Mouse (Mus musculus) forebrain, embryonic 16.5 days (tissue): Measurements from ENCODE around the gene Sorcs1. TPM values are rescaled to one million over a fixed set of nuclear protein-coding genes. Genes with fewer than 3 reads are reported as not detected.

Experiments used
- ATAC-seq: fragments of 200-750 bp; cut with Nextera tagmentation; 2 replicates; pipeline ENCODE4 v1.8.0; 2017; ENCODE audit warnings: mild to moderate bottlenecking, moderate library complexity
- H3K27ac ChIP-seq: fragments of 300-500 bp; sonication (generic); 2 replicates; pipeline ENCODE4 v1.5.1; 2014; ENCODE audit warnings: low read length, control low read depth
- H3K27me3 ChIP-seq: fragments of 300-500 bp; sonication (generic); replicated peaks from 2 replicates; pipeline ENCODE4 v1.6.1; 2014; ENCODE audit warnings: low read length; ENCODE audit not compliant: control insufficient read depth, insufficient read depth
- H3K36me3 ChIP-seq: fragments of 300-500 bp; sonication (generic); 2 replicates; pipeline ENCODE4 v1.6.1; 2014; ENCODE audit not compliant: control insufficient read depth, insufficient read depth
- H3K4me1 ChIP-seq: fragments of 300-500 bp; sonication (generic); replicated peaks from 2 replicates; pipeline ENCODE4 v1.6.1; 2014; ENCODE audit warnings: low read length; ENCODE audit not compliant: control insufficient read depth, insufficient read depth
- H3K4me2 ChIP-seq: fragments of 300-500 bp; sonication (generic); 2 replicates; pipeline ENCODE4 v1.6.1; 2014; ENCODE audit warnings: mild to moderate bottlenecking, low read length, control low read depth
- H3K4me3 ChIP-seq: fragments of 300-500 bp; sonication (generic); replicated peaks from 2 replicates; pipeline ENCODE4 v1.5.1; 2014; ENCODE audit warnings: mild to moderate bottlenecking, low read length, control low read depth
- H3K9ac ChIP-seq: fragments of 300-500 bp; sonication (generic); replicated peaks from 2 replicates; pipeline ENCODE4 v1.6.1; 2014; ENCODE audit warnings: low read depth, low read length, control low read depth
- H3K9me3 ChIP-seq: fragments of 300-500 bp; sonication (generic); 2 replicates; pipeline ENCODE4 v1.6.1; 2016; ENCODE audit warnings: low read length; ENCODE audit not compliant: control insufficient read depth
- WGBS: fragments of 180-500 bp; shearing (Covaris S2); extraction: QIAGEN DNeasy Blood & Tissue Kit; methylation state at CpG from one replicate; pipeline ENCODE4 v1.1.7; 2014; 5-methylcytosine and 5-hydroxymethylcytosine counted together
- polyA plus RNA-seq: library from polyadenylated mRNA; unstranded; fragments of >200 nt; fragmentation: Nextera tagmentation; extraction: Ambion mirVana; gene quantifications from 2 replicates; pipeline ENCODE4 v1.2.1, GENCODE M21; 2015

Sorcs1 gene
- polyA plus RNA-seq: 8.9 and 10.5 TPM in 2 replicates

DNA sequence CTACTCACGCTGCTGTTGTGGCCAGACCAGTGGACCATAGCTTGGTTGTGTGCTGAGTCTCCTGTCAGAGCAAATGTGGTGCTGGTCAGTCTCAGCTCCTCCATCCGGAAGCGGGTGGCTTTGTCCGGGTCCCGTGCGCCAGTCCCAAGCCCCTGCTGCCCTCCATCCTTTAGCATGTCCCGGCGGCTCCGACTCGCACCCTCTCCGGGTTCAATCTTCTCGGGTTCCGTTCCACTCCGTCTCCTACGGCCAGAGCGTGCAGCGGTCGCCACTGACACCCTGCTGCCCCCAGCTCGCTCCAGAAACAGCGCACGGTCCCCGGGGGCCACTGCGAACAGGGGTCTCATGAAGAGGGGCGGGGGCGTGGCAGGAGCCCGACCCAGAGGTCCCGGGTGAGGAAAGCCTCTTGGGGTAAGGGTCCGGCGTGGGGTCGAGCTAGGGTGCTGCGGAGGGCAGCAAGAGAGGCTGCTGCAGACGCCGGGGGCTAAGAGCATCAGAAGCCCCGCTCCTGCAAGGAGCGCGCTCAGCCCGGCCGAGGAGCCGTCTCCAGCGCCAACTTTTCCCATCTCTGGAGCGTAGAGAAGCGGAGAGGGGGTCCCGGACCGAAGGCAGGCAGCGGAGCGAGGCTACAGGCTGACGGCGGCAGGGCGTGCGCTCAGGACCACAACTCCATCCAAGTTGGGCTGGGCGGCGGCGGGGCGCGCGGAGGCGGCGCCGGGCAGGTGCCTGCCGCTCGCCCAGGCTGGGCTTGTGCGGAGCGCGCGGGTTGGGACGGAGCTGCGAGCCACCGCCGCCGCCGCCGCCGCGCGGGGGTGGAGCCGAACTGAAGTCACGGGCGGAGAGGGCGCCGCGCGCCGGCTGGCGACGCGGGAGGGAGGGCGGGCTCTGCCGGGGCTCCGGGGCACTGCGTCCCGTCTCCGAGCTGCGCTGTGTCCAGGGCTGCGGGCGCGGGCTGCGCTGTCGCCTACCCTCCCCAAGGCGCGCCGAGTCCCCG lies at the start of gene Sorcs1:
Gene Sorcs1 (minus strand): TSS at position 744 of the 994 bp plus-strand sequence.
- peak; percentile 96 for ATAC-seq
- Histone ChIP-seq H3K27ac (peak within 1 kb of the TSS; percentile 60), H3K27me3 (no peaks in the 10 kb centered on the region; the same call in 1 of the 2 replicates), H3K9ac (peak within 1 kb of the TSS; percentile 74), H3K36me3 (no peaks in the 10 kb centered on the region), H3K4me1 (peaks cover 15% of the 10 kb centered on the region), H3K4me2 (peak within 1 kb of the TSS; percentile 100), H3K4me3 (peak within 1 kb of the TSS; percentile 76), H3K9me3 (no peaks in the 10 kb centered on the region)
- WGBS: under 1% methylated on average over 87 of the region's 102 CpGs

DNA sequence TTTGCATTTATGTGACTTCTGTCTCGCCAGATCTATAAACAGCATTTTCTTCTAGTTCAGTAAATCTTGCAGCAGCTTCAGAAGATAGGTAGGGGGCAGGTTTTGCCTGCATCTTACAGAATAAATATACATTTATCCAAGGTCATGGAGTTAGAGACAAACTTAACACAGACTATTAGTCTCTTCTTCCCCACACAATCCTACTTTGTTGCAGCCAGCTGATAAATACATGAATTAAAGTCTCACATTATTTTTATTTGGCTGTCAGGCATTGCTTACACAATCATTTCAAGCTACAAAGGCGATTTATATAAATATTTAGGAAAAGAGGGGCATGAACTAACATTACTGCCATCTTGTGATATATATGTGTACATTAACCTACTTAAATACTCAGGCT lies 4.8 kb upstream of the Sorcs1 start:
- no peaks in the 10 kb centered on the region for H3K36me3 ChIP-seq
- WGBS: 78% methylated on average over 2 of the region's 2 CpGs
- H3K9me3 ChIP-seq: no peaks in the 10 kb centered on the region

DNA sequence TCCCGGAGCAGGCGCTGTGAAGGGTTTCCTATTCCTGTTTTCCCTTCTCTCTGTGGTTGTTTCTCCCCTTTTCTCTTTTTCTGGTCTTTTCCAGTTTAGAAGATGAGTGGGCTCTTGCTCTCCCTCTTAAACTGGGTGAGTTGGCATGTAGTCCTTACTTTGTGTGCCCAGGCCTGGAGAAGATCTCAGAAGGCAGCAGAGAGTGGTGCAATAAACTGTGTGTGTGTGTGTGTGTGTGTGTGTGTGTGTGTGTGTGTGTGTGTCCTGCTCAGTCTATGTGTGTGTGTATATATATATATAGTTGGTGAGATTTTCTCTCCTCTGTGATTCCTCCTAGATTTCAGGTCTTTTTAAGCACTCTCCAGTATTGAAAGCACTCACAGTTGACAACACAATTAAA lies 500 bp upstream of the Sorcs1 start:
- H3K4me3 ChIP-seq: peak overlapping the region; percentile 76
- no peaks in the 10 kb centered on the region for H3K36me3 ChIP-seq
- peak overlapping the region; percentile 74 for H3K9ac ChIP-seq
- H3K27me3 ChIP-seq: no peaks in the 10 kb centered on the region; the same call in 1 of the 2 replicates
- H3K4me2 ChIP-seq: peak overlapping the region; percentile 100
- 0% methylated on average over 2 of the region's 2 CpGs for WGBS
- H3K4me1 ChIP-seq: peaks cover 15% of the 10 kb centered on the region
- ATAC-seq: peak; percentile 21; the same call in 1 of the 2 replicates
- no peaks in the 10 kb centered on the region for H3K9me3 ChIP-seq
- peak overlapping the region; percentile 60 for H3K27ac ChIP-seq

More for the DNA sequence above, 4.8 kb upstream of the Sorcs1 start:
- H3K4me1 ChIP-seq: no peaks in the 10 kb centered on the region
- no peaks in the 10 kb centered on the region; the same call in 1 of the 2 replicates for H3K27me3 ChIP-seq
- no peak for ATAC-seq
- H3K27ac ChIP-seq: no peak overlapping the region
- H3K9ac ChIP-seq: no peak overlapping the region
- no peak overlapping the region for H3K4me3 ChIP-seq
- H3K4me2 ChIP-seq: no peak overlapping the region

DNA sequence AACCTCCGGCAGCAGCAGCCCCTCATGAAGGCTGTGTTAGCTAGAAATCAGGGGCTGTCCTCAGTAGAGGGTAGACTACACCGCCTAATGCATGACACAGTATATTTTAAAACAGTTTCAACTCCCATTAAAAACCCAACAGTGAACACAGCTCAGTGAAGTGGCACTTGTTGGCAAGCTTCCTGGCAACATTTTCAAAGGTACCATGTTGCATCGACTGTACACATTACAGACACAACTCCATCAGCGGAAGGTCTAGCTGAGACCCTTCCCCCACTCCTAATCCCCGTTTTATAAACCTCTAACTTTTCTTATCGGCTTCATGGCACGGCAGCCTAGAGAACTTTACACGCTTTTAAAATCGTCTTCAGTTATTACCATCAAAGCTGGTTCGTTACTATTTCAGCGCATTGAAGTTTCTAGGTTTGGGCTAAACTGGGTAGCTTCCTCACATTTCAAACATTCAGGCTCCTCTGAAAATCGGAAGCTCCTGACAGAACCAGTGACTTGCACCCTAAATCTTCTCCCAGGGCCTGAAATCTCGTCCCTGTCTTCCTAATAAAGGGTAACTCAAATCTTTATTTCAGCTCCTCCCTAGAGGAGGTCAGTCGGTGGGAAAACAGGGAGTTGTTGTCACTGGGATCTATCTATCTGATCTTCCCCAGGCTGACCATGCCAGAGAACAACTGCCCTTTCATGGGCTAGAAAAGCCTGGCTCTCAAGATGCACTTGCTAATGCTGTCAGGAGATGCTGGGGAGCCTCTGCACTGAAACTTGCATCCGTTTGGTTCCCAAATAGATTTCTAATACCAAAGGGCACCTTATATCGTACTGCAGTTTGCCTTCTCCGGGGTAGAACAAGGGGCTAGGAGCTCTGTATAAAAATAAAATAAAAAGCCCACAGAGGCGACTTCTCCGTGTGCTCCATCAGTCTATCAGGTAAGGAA lies 1.6 kb downstream of the Sorcs1 start:
- no peaks in the 10 kb centered on the region for H3K36me3 ChIP-seq
- 11% methylated on average over 19 of the region's 19 CpGs for WGBS
- peaks cover 15% of the 10 kb centered on the region for H3K4me1 ChIP-seq
- no peak for ATAC-seq
- peak overlapping the region; percentile 76 for H3K4me3 ChIP-seq
- peak overlapping the region; percentile 100 for H3K4me2 ChIP-seq
- peak overlapping the region; percentile 74 for H3K9ac ChIP-seq
- H3K9me3 ChIP-seq: no peaks in the 10 kb centered on the region
- no peaks in the 10 kb centered on the region for H3K27me3 ChIP-seq
- H3K27ac ChIP-seq: no peak overlapping the region

DNA sequence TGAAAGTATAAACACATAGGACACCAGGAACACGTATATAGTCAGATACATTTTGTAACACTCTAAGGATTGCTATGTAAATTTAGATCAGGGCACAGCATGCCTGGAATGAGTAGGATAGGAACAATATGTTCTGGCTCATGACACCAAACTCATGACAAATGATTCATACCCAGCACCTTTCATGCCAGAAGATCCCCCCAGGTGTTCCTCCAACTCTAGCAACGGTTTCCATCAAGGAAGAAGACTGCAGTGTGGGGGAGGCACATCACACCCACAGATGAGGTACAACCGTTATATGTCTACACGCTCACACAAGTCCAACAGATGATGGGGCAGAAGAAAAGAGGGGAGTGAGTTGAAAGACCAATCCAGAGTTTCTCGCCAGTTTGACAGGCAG lies 3.5 kb downstream of the Sorcs1 start:
- ATAC-seq: no peak
- no peak overlapping the region for H3K9ac ChIP-seq
- H3K27ac ChIP-seq: no peak overlapping the region
- no peak overlapping the region for H3K4me2 ChIP-seq
- H3K27me3 ChIP-seq: no peaks in the 10 kb centered on the region
- H3K9me3 ChIP-seq: no peaks in the 10 kb centered on the region
- peaks cover 15% of the 10 kb centered on the region for H3K4me1 ChIP-seq
- no peaks in the 10 kb centered on the region for H3K36me3 ChIP-seq
- 82% methylated on average over 5 of the region's 5 CpGs for WGBS
- no peak overlapping the region for H3K4me3 ChIP-seq

DNA sequence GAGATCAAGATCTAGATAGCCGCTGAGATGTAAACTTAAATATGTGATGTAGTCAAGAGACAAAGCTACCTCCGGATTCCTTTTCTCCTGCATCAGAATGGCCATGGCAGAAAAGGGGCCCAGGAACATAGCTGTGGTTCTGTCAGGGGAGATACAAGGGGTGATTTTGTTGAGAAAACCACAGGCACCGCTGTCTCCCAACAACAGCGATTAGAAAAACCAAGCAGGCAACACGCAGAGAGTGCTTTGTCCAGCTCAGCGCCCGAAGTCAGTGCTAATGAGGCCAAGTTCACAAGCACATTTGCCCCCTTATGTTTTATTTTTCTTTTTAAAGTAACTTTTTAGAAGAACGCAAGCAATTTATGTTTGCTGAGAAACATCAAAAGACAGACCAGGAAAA lies 10.9 kb downstream of the Sorcs1 start:
- Histone ChIP-seq H3K4me1 (no peaks in the 10 kb centered on the region), H3K27me3 (no peaks in the 10 kb centered on the region), H3K36me3 (no peaks in the 10 kb centered on the region), H3K4me2 (no peak overlapping the region), H3K9me3 (no peaks in the 10 kb centered on the region), H3K27ac (no peak overlapping the region), H3K4me3 (no peak overlapping the region), H3K9ac (no peak overlapping the region)
- 26% methylated on average over 8 of the region's 8 CpGs for WGBS
- ATAC-seq: no peak

DNA sequence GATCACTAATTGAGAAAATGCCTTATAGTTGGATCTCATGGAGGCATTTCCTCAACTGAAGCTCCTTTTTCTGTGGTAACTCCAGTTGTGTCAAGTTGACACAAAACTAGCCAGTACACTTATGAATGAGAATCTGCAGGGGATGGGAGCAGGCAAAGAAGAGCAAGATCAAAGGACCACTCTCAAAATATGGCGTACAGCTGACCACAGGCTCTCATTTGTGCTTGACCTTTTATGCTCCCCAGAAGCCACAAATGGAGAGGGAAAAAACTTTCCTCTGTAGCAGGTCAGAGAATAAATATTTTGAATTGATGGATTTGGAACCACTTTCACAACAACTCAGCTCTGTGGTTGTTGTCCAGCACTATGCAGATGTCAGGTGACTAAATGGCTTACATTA lies 14.1 kb downstream of the Sorcs1 start:
- no peak for ATAC-seq
- no peak overlapping the region for H3K4me2 ChIP-seq
- H3K4me3 ChIP-seq: no peak overlapping the region
- H3K27ac ChIP-seq: no peak overlapping the region
- WGBS: 72% methylated on average over 1 of the region's 1 CpGs
- no peaks in the 10 kb centered on the region for H3K36me3 ChIP-seq
- no peaks in the 10 kb centered on the region for H3K9me3 ChIP-seq
- H3K27me3 ChIP-seq: no peaks in the 10 kb centered on the region
- H3K9ac ChIP-seq: no peak overlapping the region
- H3K4me1 ChIP-seq: no peaks in the 10 kb centered on the region

DNA sequence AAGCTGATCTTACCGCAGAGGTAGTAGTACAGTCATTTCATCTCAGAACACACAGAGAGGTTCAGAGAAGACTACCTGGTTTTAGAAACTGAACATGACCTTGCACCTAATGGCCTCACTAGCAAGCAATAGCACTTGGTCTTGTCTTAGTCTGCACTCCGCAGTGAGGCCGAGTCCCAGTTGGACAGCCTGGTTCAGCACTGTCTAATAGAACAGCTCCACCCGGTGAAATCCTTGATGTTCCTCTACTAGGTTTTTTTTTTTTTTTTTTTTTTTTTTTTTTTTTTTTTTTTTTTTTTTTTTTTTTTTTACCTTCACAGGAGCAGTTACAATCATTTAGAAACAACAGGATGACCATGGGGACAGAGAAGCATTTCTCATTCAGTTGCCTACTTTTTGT lies 19.3 kb downstream of the Sorcs1 start:
- H3K9me3 ChIP-seq: no peaks in the 10 kb centered on the region
- no peaks in the 10 kb centered on the region for H3K27me3 ChIP-seq
- no peaks in the 10 kb centered on the region for H3K4me1 ChIP-seq
- ATAC-seq: no peak
- H3K9ac ChIP-seq: no peak overlapping the region
- H3K36me3 ChIP-seq: no peaks in the 10 kb centered on the region
- 86% methylated on average over 4 of the region's 4 CpGs for WGBS
- H3K4me3 ChIP-seq: no peak overlapping the region
- H3K4me2 ChIP-seq: no peak overlapping the region
- H3K27ac ChIP-seq: no peak overlapping the region

DNA sequence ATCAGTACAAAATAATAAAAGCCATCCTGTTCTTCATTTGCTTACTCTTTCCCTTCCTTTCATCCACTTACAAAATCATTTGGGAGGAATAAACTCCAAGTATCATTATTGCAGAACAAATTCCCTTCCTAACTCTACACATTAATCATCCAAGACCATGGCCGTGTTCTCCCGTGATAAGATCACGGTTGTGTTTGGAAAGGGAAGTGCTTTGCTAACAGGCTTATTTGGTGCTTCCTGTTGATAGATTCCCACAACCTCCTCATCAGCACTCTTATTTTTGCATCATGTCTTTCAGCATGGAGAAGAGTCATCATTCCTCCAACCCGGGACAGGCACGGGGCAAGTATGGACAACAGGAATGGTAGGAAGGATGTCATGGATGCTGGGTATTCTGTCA lies 25.7 kb downstream of the Sorcs1 start:
- no peaks in the 10 kb centered on the region for H3K36me3 ChIP-seq
- no peak overlapping the region for H3K27ac ChIP-seq
- no peak overlapping the region for H3K4me2 ChIP-seq
- WGBS: 96% methylated on average over 5 of the region's 5 CpGs
- no peaks in the 10 kb centered on the region for H3K9me3 ChIP-seq
- no peaks in the 10 kb centered on the region for H3K4me1 ChIP-seq
- no peak for ATAC-seq
- no peak overlapping the region for H3K4me3 ChIP-seq
- no peak overlapping the region for H3K9ac ChIP-seq
- H3K27me3 ChIP-seq: no peaks in the 10 kb centered on the region
